Mouse (Mus musculus): ENCODE data around the gene Ccdc175. TPM values are rescaled to one million over a fixed set of nuclear protein-coding genes. Genes with fewer than 3 reads are reported as not detected.

The Ccdc175 gene
- polyA plus RNA-seq (2015; fragmentation: Nextera tagmentation; extraction: Ambion mirVana), result not detected in 2 replicates

GRCm38 (mm10) chr12:72184929-72185328, at the start of gene Ccdc175:
TSS of gene Ccdc175 (minus strand) at chr12:72185029.
- no peak for ATAC-seq
- WGBS, result 81% methylated on average over 12 of the region's 12 CpGs
- H3K4me2 ChIP-seq (ENCODE audit: low read length), result no peak within 1 kb of the TSS
- no peaks in the 10 kb centered on the region for H3K4me1 ChIP-seq (ENCODE audit: control insufficient read depth, insufficient read depth, low read length)
- H3K4me3 ChIP-seq (ENCODE audit: low read depth, low read length), result no peak within 1 kb of the TSS
- H3K27ac ChIP-seq (ENCODE audit: low read length), result no peak within 1 kb of the TSS
- no peaks in the 10 kb centered on the region for H3K36me3 ChIP-seq (ENCODE audit: control insufficient read depth, insufficient read depth, low read length)
- no peaks in the 10 kb centered on the region for H3K27me3 ChIP-seq (ENCODE audit: control insufficient read depth, insufficient read depth, low read depth, low read length)
- no peaks in the 10 kb centered on the region for H3K9me3 ChIP-seq (replicated peaks; ENCODE audit: control insufficient read depth, low read length, poor library complexity, severe bottlenecking)
- H3K9ac ChIP-seq (ENCODE audit: low read depth, low read length), result no peak within 1 kb of the TSS

- H3K27me3 ChIP-seq (ENCODE audit: control insufficient read depth, insufficient read depth, low read depth, low read length), result no peaks in the 10 kb centered on the region
- peak overlapping the region; percentile 98; the same call in 1 of the 2 replicates for H3K27ac ChIP-seq (ENCODE audit: low read length)
- H3K4me3 ChIP-seq (ENCODE audit: low read depth, low read length), result peak overlapping the region; percentile 82
- no peaks in the 10 kb centered on the region for H3K9me3 ChIP-seq (replicated peaks; ENCODE audit: control insufficient read depth, low read length, poor library complexity, severe bottlenecking)
- H3K36me3 ChIP-seq (ENCODE audit: control insufficient read depth, insufficient read depth, low read length), result no peaks in the 10 kb centered on the region
- H3K4me1 ChIP-seq (ENCODE audit: control insufficient read depth, insufficient read depth, low read length), result peaks cover 60% of the 10 kb centered on the region
- 66% methylated on average over 3 of the region's 3 CpGs for WGBS
- peak overlapping the region; percentile 99 for H3K9ac ChIP-seq (ENCODE audit: low read depth, low read length)
- no peak for ATAC-seq
- H3K4me2 ChIP-seq (ENCODE audit: low read length), result peak overlapping the region; percentile 76
Measured at GRCm38 (mm10) chr12:72234151-72234550, 49.3 kb upstream of the Ccdc175 start.

GRCm38 (mm10) chr12:72232826-72233790, 48.3 kb upstream of the Ccdc175 start:
- H3K9me3 ChIP-seq (replicated peaks; ENCODE audit: control insufficient read depth, low read length, poor library complexity, severe bottlenecking), result no peaks in the 10 kb centered on the region

GRCm38 (mm10) chr12:72232176-72232575, 47.3 kb upstream of the Ccdc175 start:
- Histone ChIP-seq H3K27me3 (ENCODE audit: control insufficient read depth, insufficient read depth, low read depth, low read length) (no peaks in the 10 kb centered on the region), H3K9ac (ENCODE audit: low read depth, low read length) (no peak overlapping the region), H3K27ac (ENCODE audit: low read length) (no peak overlapping the region), H3K4me1 (ENCODE audit: control insufficient read depth, insufficient read depth, low read length) (peaks cover 65% of the 10 kb centered on the region), H3K4me3 (ENCODE audit: low read depth, low read length) (peak overlapping the region; percentile 82), H3K9me3 (replicated peaks; ENCODE audit: control insufficient read depth, low read length, poor library complexity, severe bottlenecking) (no peaks in the 10 kb centered on the region), H3K4me2 (ENCODE audit: low read length) (peak overlapping the region; percentile 76), H3K36me3 (ENCODE audit: control insufficient read depth, insufficient read depth, low read length) (no peaks in the 10 kb centered on the region)
- 67% methylated on average over 3 of the region's 3 CpGs for WGBS
- ATAC-seq, result no peak

More at GRCm38 (mm10) chr12:72232826-72233790, 48.3 kb upstream of the Ccdc175 start:
- 0 out of 2 replicates have a peak overlapping the region, but pooled peaks have one; percentile 24 for H3K27ac ChIP-seq (ENCODE audit: low read length)
- peak overlapping the region; percentile 99 for H3K9ac ChIP-seq (ENCODE audit: low read depth, low read length)
- H3K27me3 ChIP-seq (ENCODE audit: control insufficient read depth, insufficient read depth, low read depth, low read length), result no peaks in the 10 kb centered on the region
- H3K4me3 ChIP-seq (ENCODE audit: low read depth, low read length), result peak overlapping the region; percentile 82
- peak overlapping the region; percentile 76 for H3K4me2 ChIP-seq (ENCODE audit: low read length)
- H3K36me3 ChIP-seq (ENCODE audit: control insufficient read depth, insufficient read depth, low read length), result no peaks in the 10 kb centered on the region
- ATAC-seq, result no peak
- WGBS, result 60% methylated on average over 19 of the region's 19 CpGs
- H3K4me1 ChIP-seq (ENCODE audit: control insufficient read depth, insufficient read depth, low read length), result peaks cover 67% of the 10 kb centered on the region

GRCm38 (mm10) chr12:72229451-72230196, 44.8 kb upstream of the Ccdc175 start:
- WGBS, result 48% methylated on average over 8 of the region's 8 CpGs
- H3K4me3 ChIP-seq (ENCODE audit: low read depth, low read length), result no peak overlapping the region
- H3K4me1 ChIP-seq (ENCODE audit: control insufficient read depth, insufficient read depth, low read length), result peaks cover 64% of the 10 kb centered on the region
- H3K36me3 ChIP-seq (ENCODE audit: control insufficient read depth, insufficient read depth, low read length), result no peaks in the 10 kb centered on the region
- no peak overlapping the region for H3K27ac ChIP-seq (ENCODE audit: low read length)
- ATAC-seq, result no peak
- peak overlapping the region; percentile 10; the same call in 1 of the 2 replicates for H3K4me2 ChIP-seq (ENCODE audit: low read length)
- H3K27me3 ChIP-seq (ENCODE audit: control insufficient read depth, insufficient read depth, low read depth, low read length), result no peaks in the 10 kb centered on the region
- no peak overlapping the region for H3K9ac ChIP-seq (ENCODE audit: low read depth, low read length)
- H3K9me3 ChIP-seq (replicated peaks; ENCODE audit: control insufficient read depth, low read length, poor library complexity, severe bottlenecking), result no peaks in the 10 kb centered on the region

- H3K27ac ChIP-seq (ENCODE audit: low read length), result no peak overlapping the region
- H3K4me2 ChIP-seq (ENCODE audit: low read length), result no peak overlapping the region
- no peak overlapping the region for H3K9ac ChIP-seq (ENCODE audit: low read depth, low read length)
- 44% methylated on average over 6 of the region's 6 CpGs for WGBS
- H3K27me3 ChIP-seq (ENCODE audit: control insufficient read depth, insufficient read depth, low read depth, low read length), result no peaks in the 10 kb centered on the region
- peaks cover 1% of the 10 kb centered on the region for H3K36me3 ChIP-seq (ENCODE audit: control insufficient read depth, insufficient read depth, low read length)
- H3K9me3 ChIP-seq (replicated peaks; ENCODE audit: control insufficient read depth, low read length, poor library complexity, severe bottlenecking), result no peaks in the 10 kb centered on the region
- H3K4me1 ChIP-seq (ENCODE audit: control insufficient read depth, insufficient read depth, low read length), result peaks cover 49% of the 10 kb centered on the region
- H3K4me3 ChIP-seq (ENCODE audit: low read depth, low read length), result no peak overlapping the region
- no peak for ATAC-seq
Measured at GRCm38 (mm10) chr12:72227731-72228130, 42.9 kb upstream of the Ccdc175 start.

GRCm38 (mm10) chr12:72225371-72225770, 40.5 kb upstream of the Ccdc175 start:
- 80% methylated on average over 3 of the region's 3 CpGs for WGBS
- Histone ChIP-seq H3K4me2 (ENCODE audit: low read length) (no peak overlapping the region), H3K4me1 (ENCODE audit: control insufficient read depth, insufficient read depth, low read length) (peaks cover 28% of the 10 kb centered on the region), H3K9ac (ENCODE audit: low read depth, low read length) (no peak overlapping the region), H3K9me3 (replicated peaks; ENCODE audit: control insufficient read depth, low read length, poor library complexity, severe bottlenecking) (no peaks in the 10 kb centered on the region), H3K36me3 (ENCODE audit: control insufficient read depth, insufficient read depth, low read length) (peaks cover 14% of the 10 kb centered on the region), H3K27me3 (ENCODE audit: control insufficient read depth, insufficient read depth, low read depth, low read length) (no peaks in the 10 kb centered on the region), H3K27ac (ENCODE audit: low read length) (no peak overlapping the region), H3K4me3 (ENCODE audit: low read depth, low read length) (no peak overlapping the region)
- no peak for ATAC-seq

- no peak overlapping the region for H3K9ac ChIP-seq (ENCODE audit: low read depth, low read length)
- H3K4me3 ChIP-seq (ENCODE audit: low read depth, low read length), result no peak overlapping the region
- ATAC-seq, result no peak
- H3K4me2 ChIP-seq (ENCODE audit: low read length), result no peak overlapping the region
- no peaks in the 10 kb centered on the region for H3K9me3 ChIP-seq (replicated peaks; ENCODE audit: control insufficient read depth, low read length, poor library complexity, severe bottlenecking)
- H3K36me3 ChIP-seq (ENCODE audit: control insufficient read depth, insufficient read depth, low read length), result peaks cover 23% of the 10 kb centered on the region
- H3K27me3 ChIP-seq (ENCODE audit: control insufficient read depth, insufficient read depth, low read depth, low read length), result no peaks in the 10 kb centered on the region
- peaks cover 14% of the 10 kb centered on the region for H3K4me1 ChIP-seq (ENCODE audit: control insufficient read depth, insufficient read depth, low read length)
- no peak overlapping the region for H3K27ac ChIP-seq (ENCODE audit: low read length)
- 96% methylated on average over 16 of the region's 16 CpGs for WGBS
Measured at GRCm38 (mm10) chr12:72223557-72224102, 38.8 kb upstream of the Ccdc175 start.

Data from midbrain, embryonic 16.5 days (tissue).